Comparison of ENCODE assay signal across 20 mouse cellular contexts in the genomic region with DNA sequence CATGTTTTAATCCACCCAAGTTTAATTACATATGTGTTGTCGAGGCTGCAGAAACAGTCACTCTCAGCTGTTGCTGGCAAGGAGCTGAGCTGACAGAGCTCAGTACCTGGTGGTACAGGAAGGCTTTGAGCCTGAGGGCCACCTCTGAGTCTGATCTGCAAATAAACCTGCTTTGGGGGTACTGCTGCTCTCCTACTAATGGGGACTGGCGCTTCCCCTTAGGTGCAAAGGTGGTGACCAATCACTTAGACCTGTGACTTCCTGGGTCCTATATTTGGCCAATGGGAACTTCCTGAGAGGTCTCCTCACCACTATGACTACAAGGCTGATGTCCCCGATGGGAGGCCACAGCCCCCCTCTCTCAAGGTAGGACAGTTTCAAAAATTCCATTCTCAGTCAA. TPM values are rescaled to one million over a fixed set of nuclear protein-coding genes. Genes with fewer than 3 reads are reported as not detected.
DNase-seq lines count a peak whose midpoint lies in the region; ATAC-seq and TF ChIP-seq lines count a peak whose summit lies in the region.
"Had no signal": no experiment of that assay in that cellular context is flagged by ENCODE, and none has a peak within 500 bp of the region (broad histone marks: within the 10 kb centered on the region; RNA-seq: fewer than 3 reads in every experiment).

No protein-coding gene starts in this region.

- H3K27me3 ChIP-seq in stomach, embryonic 14.5 days (ENCODE audit: control insufficient read depth, insufficient read depth, low read length), result no peaks in the 10 kb centered on the region
- no peaks in the 10 kb centered on the region for H3K27me3 ChIP-seq in stomach, postnatal 0 days (ENCODE audit: control insufficient read depth, insufficient read depth, low read length)
- H3K27me3 ChIP-seq in embryonic facial prominence, embryonic 13.5 days, result no peaks in the 10 kb centered on the region
- H3K27me3 ChIP-seq in midbrain, embryonic 13.5 days, result no peaks in the 10 kb centered on the region
- H3K27me3 ChIP-seq: midbrain, embryonic 12.5 days; neural tube, embryonic 12.5 days had no signal

- no peak overlapping the region for H3K4me3 ChIP-seq in stomach, embryonic 14.5 days (ENCODE audit: low read depth, low read length)
- H3K4me3 ChIP-seq in stomach, postnatal 0 days (ENCODE audit: low read depth, low read length), result no peak overlapping the region
- H3K4me3 ChIP-seq in embryonic facial prominence, embryonic 13.5 days, result no peak overlapping the region
- no peak overlapping the region for H3K4me3 ChIP-seq in midbrain, embryonic 13.5 days (replicated peaks)
- H3K4me3 ChIP-seq: heart, adult 2 months; layer of hippocampus, adult 2 months; liver, embryonic 12.5 days; midbrain, embryonic 12.5 days; neural tube, embryonic 12.5 days had no signal

- no peak for ATAC-seq in cerebellum, adult (ENCODE audit: insufficient number of reproducible peaks, low FRiP score, low TSS enrichment)
- no peak for ATAC-seq in stomach, embryonic 14.5 days (ENCODE audit: insufficient number of reproducible peaks, insufficient read depth, low FRiP score, low read depth)
- ATAC-seq in stomach, postnatal 0 days (ENCODE audit: low FRiP score, low TSS enrichment), result no peak
- ATAC-seq in embryonic facial prominence, embryonic 13.5 days (ENCODE audit: insufficient number of reproducible peaks, insufficient read depth, low FRiP score, low TSS enrichment, low read depth), result no peak
- ATAC-seq in midbrain, embryonic 13.5 days, result no peak
- ATAC-seq: hindbrain, embryonic 16.5 days had no signal

- TF ChIP-seq EP300 in stomach, postnatal 0 days (optimal IDR thresholded peaks at IDR 0.05), result no peak

- H3K27ac ChIP-seq in stomach, embryonic 14.5 days (ENCODE audit: low read length), result 0 out of 2 replicates have a peak overlapping the region, but pooled peaks have one; percentile 15
- H3K27ac ChIP-seq in stomach, postnatal 0 days (replicated peaks), result no peak overlapping the region
- H3K27ac ChIP-seq in embryonic facial prominence, embryonic 13.5 days, result peak overlapping the region; percentile 78
- no peak overlapping the region for H3K27ac ChIP-seq in midbrain, embryonic 13.5 days
- H3K27ac ChIP-seq: heart, adult 2 months; layer of hippocampus, adult 2 months; liver, embryonic 12.5 days; macrophage; midbrain, embryonic 12.5 days; neural tube, embryonic 12.5 days had no signal

- 67% methylated on average over 3 of the region's 3 CpGs for WGBS in stomach, embryonic 14.5 days
- 63% methylated on average over 3 of the region's 3 CpGs for WGBS in stomach, postnatal 0 days
- WGBS in embryonic facial prominence, embryonic 13.5 days, result 44% methylated on average over 3 of the region's 3 CpGs
- 86% methylated on average over 3 of the region's 3 CpGs for WGBS in midbrain, embryonic 13.5 days

- no peak overlapping the region for H3K4me2 ChIP-seq in stomach, embryonic 14.5 days (replicated peaks; ENCODE audit: low read depth, low read length)
- no peak overlapping the region for H3K4me2 ChIP-seq in stomach, postnatal 0 days (replicated peaks; ENCODE audit: low read depth)
- H3K4me2 ChIP-seq in embryonic facial prominence, embryonic 13.5 days, result no peak overlapping the region
- H3K4me2 ChIP-seq in midbrain, embryonic 13.5 days (replicated peaks), result no peak overlapping the region
- H3K4me2 ChIP-seq: liver, embryonic 12.5 days; lung, embryonic 14.5 days; midbrain, embryonic 12.5 days; neural tube, embryonic 12.5 days had no signal

- DNase-seq in cerebellum, postnatal 14 days, result peak; percentile 35 to 59
- no peak for DNase-seq in stomach, postnatal 0 days (ENCODE audit: low spot score)
- peak; percentile 30 for DNase-seq in thymus, postnatal 4 days
- DNase-seq: adrenal gland, adult 2 months; gastrocnemius, postnatal 25 days; heart, adult 2 months; heart, postnatal 36 days; kidney, adult 8-10 months; kidney, postnatal 14 days had no signal

- H3K9ac ChIP-seq in stomach, embryonic 14.5 days (replicated peaks; ENCODE audit: low read depth, low read length), result no peak overlapping the region
- H3K9ac ChIP-seq in stomach, postnatal 0 days (ENCODE audit: low read length), result no peak overlapping the region
- H3K9ac ChIP-seq in embryonic facial prominence, embryonic 13.5 days, result no peak overlapping the region
- no peak overlapping the region for H3K9ac ChIP-seq in midbrain, embryonic 13.5 days (replicated peaks)
- H3K9ac ChIP-seq: lung, embryonic 14.5 days; midbrain, embryonic 12.5 days; neural tube, embryonic 12.5 days had no signal

- H3K36me3 ChIP-seq in stomach, embryonic 14.5 days (ENCODE audit: control insufficient read depth, insufficient read depth, low read length), result no peaks in the 10 kb centered on the region
- H3K36me3 ChIP-seq in stomach, postnatal 0 days (ENCODE audit: control insufficient read depth, insufficient read depth, low read length), result no peaks in the 10 kb centered on the region
- H3K36me3 ChIP-seq in embryonic facial prominence, embryonic 13.5 days, result no peaks in the 10 kb centered on the region
- no peaks in the 10 kb centered on the region for H3K36me3 ChIP-seq in midbrain, embryonic 13.5 days
- H3K36me3 ChIP-seq: liver, embryonic 12.5 days; midbrain, embryonic 12.5 days; neural tube, embryonic 12.5 days had no signal

- no peaks in the 10 kb centered on the region for H3K9me3 ChIP-seq in stomach, embryonic 14.5 days (ENCODE audit: control insufficient read depth, low read depth, low read length)
- no peaks in the 10 kb centered on the region for H3K9me3 ChIP-seq in stomach, postnatal 0 days (ENCODE audit: control insufficient read depth, low read length)
- H3K9me3 ChIP-seq in embryonic facial prominence, embryonic 13.5 days, result no peaks in the 10 kb centered on the region
- H3K9me3 ChIP-seq in midbrain, embryonic 13.5 days, result no peaks in the 10 kb centered on the region
- H3K9me3 ChIP-seq: liver, embryonic 12.5 days; midbrain, embryonic 12.5 days; neural tube, embryonic 12.5 days had no signal

- H3K4me1 ChIP-seq in stomach, embryonic 14.5 days (ENCODE audit: control insufficient read depth, insufficient read depth, low read length), result peaks cover 8% of the 10 kb centered on the region; the same call in 1 of the 2 replicates
- 0 out of 2 replicates have a peak, but pooled peaks cover 4% of the 10 kb centered on the region for H3K4me1 ChIP-seq in stomach, postnatal 0 days (replicated peaks; ENCODE audit: control insufficient read depth, insufficient read depth)
- H3K4me1 ChIP-seq in embryonic facial prominence, embryonic 13.5 days, result peaks cover 50% of the 10 kb centered on the region
- H3K4me1 ChIP-seq in midbrain, embryonic 13.5 days (replicated peaks), result no peaks in the 10 kb centered on the region
- H3K4me1 ChIP-seq: midbrain, embryonic 12.5 days; neural tube, embryonic 12.5 days had no signal

- TF ChIP-seq CTCF in stomach, postnatal 0 days (IDR thresholded peaks at IDR 0.05; ENCODE audit: low read depth), result no peak

RNA-seq across cellular contexts. Expression of a gene that starts 35.6 kb away (rescaled TPM):
- 0.36 and 0.45 TPM in 2 replicates for polyA plus RNA-seq in stomach, embryonic 14.5 days (2014; fragmentation: Nextera tagmentation; extraction: Ambion mirVana)
- polyA plus RNA-seq in stomach, postnatal 0 days (2015; fragmentation: Nextera tagmentation; extraction: Ambion mirVana), result 1.3 and 1.4 TPM in 2 replicates
- 1.7 and 4.4 TPM in 2 replicates for polyA plus RNA-seq in embryonic facial prominence, embryonic 13.5 days (2015; fragmentation: Nextera tagmentation; extraction: Ambion mirVana)
- polyA plus RNA-seq in midbrain, embryonic 13.5 days (2015; fragmentation: Nextera tagmentation; extraction: Ambion mirVana), result 0.13 TPM in 1 of 2 replicates, not detected in the other

Comparison
In these comparisons a context has a peak if more than half of its experiments do, and no peak if none do; other contexts are left out.
1. H3K27ac ChIP-seq: peak in stomach, embryonic 14.5 days (single experiment) and embryonic facial prominence, embryonic 13.5 days (single experiment); none in stomach, postnatal 0 days (single experiment) and midbrain, embryonic 13.5 days (single experiment).